In the genomic region with DNA sequence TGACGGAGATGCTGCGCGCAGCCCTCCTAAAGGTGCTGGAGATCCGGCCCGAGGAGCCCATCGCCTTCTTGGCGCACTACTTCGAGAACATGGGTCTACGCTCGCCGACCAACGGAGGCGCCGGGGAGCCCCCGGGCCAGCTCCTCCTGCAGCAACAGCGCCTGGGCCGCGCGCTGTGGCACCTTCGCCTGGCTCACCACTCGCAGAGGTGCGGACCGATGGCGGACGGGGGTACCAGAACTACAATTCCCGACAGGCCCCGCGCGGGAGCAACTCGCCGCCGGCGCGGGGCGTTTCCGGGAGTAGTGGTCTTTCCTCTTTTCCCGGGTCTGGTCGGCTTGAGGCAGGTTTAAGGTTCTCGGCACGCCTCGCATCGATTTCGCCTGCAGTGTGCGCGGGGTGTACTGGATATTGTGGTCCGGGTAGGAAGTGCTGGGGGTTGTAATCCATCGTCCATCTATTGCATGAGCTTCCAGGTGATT, we compare ENCODE assay signal across 8 mouse cellular contexts. TPM values are rescaled to one million over a fixed set of nuclear protein-coding genes. Genes with fewer than 3 reads are reported as not detected.
DNase-seq lines count a peak whose midpoint lies in the region; ATAC-seq lines count a peak whose summit lies in the region.

No protein-coding gene starts in this region.

- no peaks in the 10 kb centered on the region for H3K27me3 ChIP-seq in hindbrain, embryonic 13.5 days

- peak; percentile 70 for ATAC-seq in hindbrain, embryonic 13.5 days (ENCODE audit: low FRiP score)

- DNase-seq in Muller cell, postnatal 12 days (ENCODE audit: inconsistent ontology term) = peak; percentile 70
- peak; percentile 77 for DNase-seq in cerebellum, adult 8-10 months
- peak; percentile 82 for DNase-seq in forelimb bud, embryonic 11.5 days (ENCODE audit: low read depth, low spot score)
- DNase-seq in layer of hippocampus, postnatal 36 days = peak; percentile 78 to 84
- peak; percentile 80 to 81 for DNase-seq in lung, postnatal 4 days
- peak; percentile 80 to 84 for DNase-seq in right cerebral cortex, adult 2 months (ENCODE audit: low spot score in 2 of 2)
- DNase-seq in urinary bladder, postnatal 25 days (ENCODE audit: low spot score) = peak; percentile 70

- H3K36me3 ChIP-seq in hindbrain, embryonic 13.5 days = peaks cover 21% of the 10 kb centered on the region

- WGBS in hindbrain, embryonic 13.5 days = 0% methylated on average over 47 of the region's 47 CpGs

- peak overlapping the region; percentile 97 for H3K4me2 ChIP-seq in hindbrain, embryonic 13.5 days

- H3K27ac ChIP-seq in hindbrain, embryonic 13.5 days = peak overlapping the region; percentile 98

- H3K9me3 ChIP-seq in hindbrain, embryonic 13.5 days = no peaks in the 10 kb centered on the region

- peak overlapping the region; percentile 94 for H3K9ac ChIP-seq in hindbrain, embryonic 13.5 days

- H3K4me1 ChIP-seq in hindbrain, embryonic 13.5 days (replicated peaks) = peaks cover 31% of the 10 kb centered on the region

- peak overlapping the region; percentile 88 for H3K4me3 ChIP-seq in hindbrain, embryonic 13.5 days

RNA-seq across cellular contexts. Expression of a gene that starts 0.4 kb away (rescaled TPM):
- 86.5 and 93.4 TPM in 2 replicates for polyA plus RNA-seq in hindbrain, embryonic 13.5 days (2015; fragmentation: Nextera tagmentation; extraction: Ambion mirVana)
- 10 to 100 TPM; 64.6 to 68.3 TPM for total RNA-seq in layer of hippocampus, postnatal 36 days (2021)

RNA-seq across cellular contexts. Expression of a gene that starts 5.3 kb away (rescaled TPM):
- 0.87 and 0.88 TPM in 2 replicates for polyA plus RNA-seq in hindbrain, embryonic 13.5 days (2015; fragmentation: Nextera tagmentation; extraction: Ambion mirVana)
- total RNA-seq in layer of hippocampus, postnatal 36 days (2021) = not detected

RNA-seq across cellular contexts. Expression of a gene that starts 12.4 kb away (rescaled TPM):
- 92.7 and 100 TPM in 2 replicates for polyA plus RNA-seq in hindbrain, embryonic 13.5 days (2015; fragmentation: Nextera tagmentation; extraction: Ambion mirVana)
- 10 to 100 TPM; 67.0 to 70.2 TPM for total RNA-seq in layer of hippocampus, postnatal 36 days (2021)

RNA-seq across cellular contexts. Expression of a gene that starts 19.2 kb away (rescaled TPM):
- 1.1 and 1.4 TPM in 2 replicates for polyA plus RNA-seq in hindbrain, embryonic 13.5 days (2015; fragmentation: Nextera tagmentation; extraction: Ambion mirVana)
- total RNA-seq in layer of hippocampus, postnatal 36 days (2021) = 1 to 10 TPM; 2.4 to 2.5 TPM

RNA-seq across cellular contexts. Expression of a gene that starts 24.1 kb away (rescaled TPM):
- polyA plus RNA-seq in hindbrain, embryonic 13.5 days (2015; fragmentation: Nextera tagmentation; extraction: Ambion mirVana) = not detected in 2 replicates
- under 1 TPM in 1 of 2 experiments, not detected in 1; 0.61 TPM for total RNA-seq in layer of hippocampus, postnatal 36 days (2021)

Comparison
In these comparisons a context has a peak if more than half of its experiments do, and no peak if none do; other contexts are left out.
1. Peak in every context shown above with its lines: DNase-seq, ATAC-seq, H3K4me3 ChIP-seq and H3K27ac ChIP-seq.